Mouse (Mus musculus): ENCODE measurements around the gene Ppp1r14a. TPM values are rescaled to one million over a fixed set of nuclear protein-coding genes. Genes with fewer than 3 reads are reported as not detected.

The Ppp1r14a gene
- total RNA-seq (2023): not detected

GRCm38 (mm10) chr7:29288942-29289638 is at the start of gene Ppp1r14a:
TSS of gene Ppp1r14a (plus strand) at chr7:29289308.

DNA sequence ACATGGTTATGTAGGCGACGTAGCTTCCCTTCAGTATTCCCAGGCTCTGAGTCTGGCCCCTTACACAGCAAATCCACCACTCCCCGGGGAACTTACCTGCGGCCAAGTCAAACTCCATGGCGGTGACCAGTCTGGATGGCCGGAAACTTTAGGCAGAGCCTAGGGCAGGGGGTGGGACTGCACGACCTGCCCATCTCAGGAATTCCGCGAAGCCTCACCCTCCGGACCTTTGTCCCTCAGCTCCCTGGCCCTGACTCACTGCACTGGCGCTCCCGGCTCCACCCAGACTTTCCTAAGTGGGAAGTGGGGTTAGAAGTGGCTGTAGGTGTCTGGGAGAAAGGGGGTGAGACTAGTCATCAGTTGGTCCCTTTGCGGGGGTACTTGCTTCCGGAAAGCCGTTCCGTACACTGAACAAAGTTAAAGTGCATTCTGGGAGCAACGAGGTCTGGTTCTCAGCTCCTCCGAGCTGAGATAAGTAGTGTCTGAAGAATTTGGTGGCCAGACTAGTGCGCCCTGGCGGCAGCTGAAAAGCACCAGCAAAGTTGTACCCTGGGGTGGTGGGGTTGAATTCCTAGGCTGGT is 40.8 kb upstream of the Ppp1r14a start, which contains the start of gene 2200002D01Rik:
Gene 2200002D01Rik, minus strand, starts transcription at position 206 of the 581 bp plus-strand sequence.

GRCm38 (mm10) chr7:29281201-29282073 is 7.7 kb upstream of the Ppp1r14a start, which contains the start of gene Spint2:
TSS of gene Spint2 (minus strand) at chr7:29281912.

DNA sequence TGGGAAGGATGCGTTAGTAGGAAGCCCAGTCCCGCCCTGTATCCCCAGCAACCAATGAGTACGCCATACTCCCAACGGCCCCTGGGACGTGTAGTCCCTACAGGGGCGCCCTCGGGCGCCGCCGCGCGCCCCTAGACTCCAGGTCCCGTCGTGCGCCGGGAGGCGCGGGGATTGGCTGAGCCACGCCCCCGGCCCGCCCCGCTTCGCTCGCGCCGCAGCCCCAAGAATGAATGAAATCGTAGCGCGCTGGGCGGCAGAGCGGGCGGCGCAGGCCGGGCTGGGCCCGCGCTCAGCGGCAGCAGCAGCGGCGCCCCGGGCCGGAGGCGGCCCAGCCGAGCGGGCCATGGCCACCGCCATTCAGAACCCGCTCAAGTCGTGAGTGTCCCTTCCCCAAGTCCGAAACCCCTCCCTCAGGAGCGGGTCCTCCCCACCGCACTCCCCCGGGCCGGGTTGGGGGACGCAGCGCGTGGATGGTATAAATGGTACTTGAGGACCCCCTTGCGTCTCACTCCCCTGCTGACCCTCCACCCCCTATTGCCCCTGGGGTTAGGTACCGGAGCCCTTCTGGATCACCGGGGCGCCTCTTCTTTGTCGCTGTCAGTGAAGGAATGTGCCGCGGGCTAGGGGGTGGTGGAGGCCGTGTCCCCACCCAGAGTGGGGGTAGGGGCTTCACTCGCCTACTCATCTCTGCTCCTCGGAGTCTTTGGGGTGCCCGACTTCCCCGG is 14.8 kb downstream of the Ppp1r14a start, which contains the start of gene Dpf1:
Gene Dpf1, plus strand, starts transcription at position 214 of the 725 bp plus-strand sequence.

Other genes with a start within 250 kb of the Ppp1r14a start
- under 1 TPM; 0.18 to 0.20 TPM for gene Ryr1, start 164.1 kb upstream of the Ppp1r14a start, total RNA-seq (2023)
- 100 to 1,000 TPM; 271 to 292 TPM for gene Rasgrp4, start 154.5 kb upstream of the Ppp1r14a start, total RNA-seq (2023)
- 10 to 100 TPM; 14.4 to 18.2 TPM for gene Fam98c, start 133.1 kb upstream of the Ppp1r14a start, total RNA-seq (2023)
- gene Ggn, start 119.1 kb upstream of the Ppp1r14a start, total RNA-seq (2023): under 1 TPM; 0.24 to 0.82 TPM
- 1 to 10 TPM; 2.4 to 3.0 TPM for gene Spred3, start 118.9 kb upstream of the Ppp1r14a start, total RNA-seq (2023)
- 100 to 1,000 TPM; 165 to 168 TPM for gene Psmd8, start 108.6 kb upstream of the Ppp1r14a start, total RNA-seq (2023)
- gene Catsperg1, start 75.3 kb upstream of the Ppp1r14a start, total RNA-seq (2023): 1 to 10 TPM; 1.3 to 2.2 TPM
- 1 to 10 TPM; 6.3 to 8.5 TPM for gene Kcnk6, start 56.8 kb upstream of the Ppp1r14a start, total RNA-seq (2023)
- gene Yif1b, start 51.0 kb upstream of the Ppp1r14a start, total RNA-seq (2023): 10 to 100 TPM; 20.9 to 21.0 TPM
- under 1 TPM in 1 of 2 experiments, not detected in 1; 0.59 TPM for gene 2200002D01Rik, start 40.8 kb upstream of the Ppp1r14a start, total RNA-seq (2023)
- gene Spint2, start 7.4 kb upstream of the Ppp1r14a start, total RNA-seq (2023): 10 to 100 TPM; 22.0 to 24.0 TPM
- gene Dpf1, start 14.6 kb downstream of the Ppp1r14a start, total RNA-seq (2023): not detected
- gene Sipa1l3, start 229.3 kb downstream of the Ppp1r14a start, total RNA-seq (2023): 10 to 100 TPM; 33.5 to 36.3 TPM

All from neutrophil, adult 83 days (primary cell).